Mouse (Mus musculus): ENCODE results near the gene Mllt1. TPM values are rescaled to one million over a fixed set of nuclear protein-coding genes. Genes with fewer than 3 reads are reported as not detected.
"Not testable (repeated sequence)": the region's sequence is repeated elsewhere in the genome, so short reads cannot be mapped to it uniquely, and the experiment has no call there.

Mllt1 gene
- total and polyA plus RNA-seq, 3 experiments, result 17.1 to 40.4 (median 20.3) TPM

GRCm38 (mm10) chr17:56913444-56913843 lies 21.8 kb downstream of the Mllt1 start:
- Histone ChIP-seq H3K27me3 (replicated peaks) (no peaks in the 10 kb centered on the region), H3K4me2 (ENCODE audit: insufficient read depth, low read depth, poor library complexity, severe bottlenecking) (no peak overlapping the region), H3K36me3 (replicated peaks in 1 of 2; ENCODE audit: control insufficient read depth in 1 of 2, insufficient read depth in 1 of 2, low read length in 1 of 2) (peaks cover 42 to 85% of the 10 kb centered on the region in 2 experiments), H3K4me3 (replicated peaks in 1 of 3; ENCODE audit: low read depth in 2 of 3, low read length in 2 of 3, poor library complexity in 1 of 3) (no peak overlapping the region), H3K4me1 (ENCODE audit: control insufficient read depth in 1 of 2, insufficient read depth in 2 of 2) (peaks cover 0 to 6% of the 10 kb centered on the region in 2 experiments; a peak in 3 of 4 replicates), H3K79me2 (replicated peaks; ENCODE audit: control insufficient read depth, extremely low read depth, insufficient read depth, poor library complexity, severe bottlenecking) (no peaks in the 10 kb centered on the region; the same call in 1 of the 2 replicates), H3K9me3 (replicated peaks; ENCODE audit: low read length) (no peaks in the 10 kb centered on the region), H3K27ac (ENCODE audit: insufficient read depth, low read depth) (no peak overlapping the region), H3K9ac (ENCODE audit: insufficient read depth, low read depth) (no peak overlapping the region)
- dilution Hi-C loops (cut with MboI; ENCODE audit: extremely low pct_ligation_motif_present, extremely low pct_unique_long_range_greater_than_20kb, low sequenced_read_pairs) (no loop called here), in situ Hi-C loops (cut with MboI; ENCODE audit: low pct_ligation_motif_present, low pct_unique_long_range_greater_than_20kb, low sequenced_read_pairs) (no loop called here)
- TF ChIP-seq UBTF (IDR thresholded peaks at IDR 0.05; ENCODE audit: low read depth, low read length) (no peak), POLR2A (IDR thresholded peaks at IDR 0.05; ENCODE audit: low read depth, low read length) (no peak), KAT2A (IDR thresholded peaks at IDR 0.05; ENCODE audit: insufficient replicate concordance, low read length) (no peak), BHLHE40 (IDR thresholded peaks at IDR 0.05; ENCODE audit: low read depth, low read length) (no peak), SIN3A (IDR thresholded peaks at IDR 0.05; ENCODE audit: low read length) (no peak), ELF1 (IDR thresholded peaks at IDR 0.05; ENCODE audit: low read depth, low read length) (no peak), MYC (IDR thresholded peaks at IDR 0.05; ENCODE audit: low read depth, low read length) (no peak), ZC3H11A (IDR thresholded peaks at IDR 0.05; ENCODE audit: low read depth, low read length) (no peak), E2F4 (IDR thresholded peaks at IDR 0.05; ENCODE audit: insufficient replicate concordance, low read depth, low read length) (no peak), NRF1 (IDR thresholded peaks at IDR 0.05; ENCODE audit: low read depth, low read length) (no peak), MXI1 (IDR thresholded peaks at IDR 0.05; ENCODE audit: low read depth, low read length) (no peak), JUND (conservative IDR thresholded peaks at IDR 0.05; ENCODE audit: low read depth, low read length) (no peak), NELFE (IDR thresholded peaks at IDR 0.05; ENCODE audit: low read depth, low read length) (no peak), TBP (conservative IDR thresholded peaks at IDR 0.05; ENCODE audit: low read depth, low read length) (no peak), GABPA (IDR thresholded peaks at IDR 0.05; ENCODE audit: insufficient replicate concordance, low read depth, low read length) (no peak), IRF4 (IDR thresholded peaks at IDR 0.05; ENCODE audit: low read depth, low read length) (no peak), RCOR1 (conservative IDR thresholded peaks at IDR 0.05; ENCODE audit: low read depth, low read length) (no peak), PAX5 (IDR thresholded peaks at IDR 0.05; ENCODE audit: low read length) (no peak), ZMIZ1 (IDR thresholded peaks at IDR 0.05; ENCODE audit: low read depth, low read length) (no peak)
- no peak for DNase-seq (ENCODE audit: extremely low read depth)

DNA sequence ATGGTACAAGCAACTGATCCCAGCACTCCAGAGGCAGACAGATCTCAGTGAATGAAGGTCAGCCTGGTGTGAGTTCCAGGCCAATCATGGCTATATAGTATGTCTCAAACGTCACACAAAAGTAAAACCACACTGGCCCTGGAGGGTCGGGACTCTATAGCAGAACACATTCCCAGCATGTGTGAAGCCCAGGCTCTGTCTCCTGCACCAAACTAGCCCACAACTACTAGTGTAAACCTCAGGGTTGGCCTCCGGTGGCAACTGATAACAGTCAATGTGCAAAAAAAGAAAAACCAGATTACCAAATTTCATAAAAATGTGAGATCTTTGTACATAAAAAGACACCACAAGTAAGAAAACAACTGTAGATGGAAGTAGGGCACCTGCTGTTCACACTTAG lies 22.2 kb downstream of the Mllt1 start:
- Histone ChIP-seq H3K4me1 (ENCODE audit: control insufficient read depth in 1 of 2, insufficient read depth in 2 of 2) (peaks cover 0 to 10% of the 10 kb centered on the region in 2 experiments; a peak in 3 of 4 replicates), H3K4me3 (replicated peaks in 1 of 3; ENCODE audit: low read depth in 2 of 3, low read length in 2 of 3, poor library complexity in 1 of 3) (no peak overlapping the region), H3K36me3 (replicated peaks in 1 of 2; ENCODE audit: control insufficient read depth in 1 of 2, insufficient read depth in 1 of 2, low read length in 1 of 2) (peaks cover 40 to 88% of the 10 kb centered on the region in 2 experiments), H3K27ac (ENCODE audit: insufficient read depth, low read depth) (no peak overlapping the region), H3K79me2 (replicated peaks; ENCODE audit: control insufficient read depth, extremely low read depth, insufficient read depth, poor library complexity, severe bottlenecking) (no peaks in the 10 kb centered on the region; the same call in 1 of the 2 replicates), H3K9ac (ENCODE audit: insufficient read depth, low read depth) (no peak overlapping the region), H3K9me3 (replicated peaks; ENCODE audit: low read length) (no peaks in the 10 kb centered on the region), H3K4me2 (ENCODE audit: insufficient read depth, low read depth, poor library complexity, severe bottlenecking) (no peak overlapping the region), H3K27me3 (replicated peaks) (no peaks in the 10 kb centered on the region)
- TF ChIP-seq MAFK (IDR thresholded peaks at IDR 0.05; ENCODE audit: insufficient replicate concordance, low read length) (no peak), USF1 (IDR thresholded peaks at IDR 0.05; ENCODE audit: low read depth, low read length) (no peak), ZKSCAN1 (IDR thresholded peaks at IDR 0.05; ENCODE audit: borderline replicate concordance, low read depth, low read length) (no peak), ETS1 (conservative IDR thresholded peaks at IDR 0.05; ENCODE audit: low read depth, low read length) (no peak), E2F4 (IDR thresholded peaks at IDR 0.05; ENCODE audit: insufficient replicate concordance, low read depth, low read length) (no peak), ZC3H11A (IDR thresholded peaks at IDR 0.05; ENCODE audit: low read depth, low read length) (no peak)
- DNase-seq (ENCODE audit: extremely low read depth), result no peak
- dilution Hi-C loops (cut with MboI; ENCODE audit: extremely low pct_ligation_motif_present, extremely low pct_unique_long_range_greater_than_20kb, low sequenced_read_pairs) (no loop called here), in situ Hi-C loops (cut with MboI; ENCODE audit: low pct_ligation_motif_present, low pct_unique_long_range_greater_than_20kb, low sequenced_read_pairs) (no loop called here)

DNA sequence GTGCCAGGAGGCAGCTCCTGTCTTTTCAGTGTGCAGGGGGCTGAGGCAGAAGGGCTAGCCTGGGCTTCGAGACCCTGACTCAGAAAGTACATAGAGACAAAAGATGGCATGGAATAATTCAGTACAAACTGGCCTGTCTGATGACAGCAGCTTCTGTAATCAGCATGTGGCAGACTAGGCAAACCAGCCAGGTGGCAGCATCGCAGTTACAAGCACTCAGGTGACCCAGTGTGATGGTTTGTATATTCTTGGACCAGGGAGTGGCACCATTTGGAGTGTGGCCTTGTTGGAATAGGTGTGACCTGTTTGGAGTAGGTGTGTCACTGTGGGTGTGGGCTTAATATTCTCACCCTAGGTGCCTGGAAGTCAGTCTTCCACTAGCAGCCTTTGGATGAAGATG lies 25.5 kb downstream of the Mllt1 start:
- H3K4me2 ChIP-seq (ENCODE audit: insufficient read depth, low read depth, poor library complexity, severe bottlenecking); H3K4me3 ChIP-seq (replicated peaks in 1 of 3; ENCODE audit: low read depth in 2 of 3, low read length in 2 of 3, poor library complexity in 1 of 3); DNase-seq (ENCODE audit: extremely low read depth); H3K27ac ChIP-seq (ENCODE audit: insufficient read depth, low read depth); in situ Hi-C loops (cut with MboI; ENCODE audit: low pct_ligation_motif_present, low pct_unique_long_range_greater_than_20kb, low sequenced_read_pairs); dilution Hi-C loops (cut with MboI; ENCODE audit: extremely low pct_ligation_motif_present, extremely low pct_unique_long_range_greater_than_20kb, low sequenced_read_pairs); H3K79me2 ChIP-seq (replicated peaks; ENCODE audit: control insufficient read depth, extremely low read depth, insufficient read depth, poor library complexity, severe bottlenecking); H3K27me3 ChIP-seq (replicated peaks); H3K9ac ChIP-seq (ENCODE audit: insufficient read depth, low read depth); H3K9me3 ChIP-seq (replicated peaks; ENCODE audit: low read length): not testable (repeated sequence)
- Histone ChIP-seq H3K36me3 (replicated peaks in 1 of 2; ENCODE audit: control insufficient read depth in 1 of 2, insufficient read depth in 1 of 2, low read length in 1 of 2) (peaks cover 34 to 94% of the 10 kb centered on the region in 2 experiments), H3K4me1 (ENCODE audit: control insufficient read depth in 1 of 2, insufficient read depth in 2 of 2) (peaks cover 0 to 30% of the 10 kb centered on the region in 2 experiments; a peak in 3 of 4 replicates)
